Mouse (Mus musculus) stomach, postnatal 0 days (tissue): ENCODE data around the gene Cul9. TPM values are rescaled to one million over a fixed set of nuclear protein-coding genes. Genes with fewer than 3 reads are reported as not detected.

Source experiments
- ATAC-seq: fragments of 200-750 bp; cut with Nextera tagmentation; 2 replicates; pipeline ENCODE4 v1.8.0; 2017; ENCODE audit not compliant: low FRiP score, low TSS enrichment
- DNase-seq: peaks from one replicate; pipeline ENCODE4 v3.0.0-alpha.2; 2016; ENCODE audit warnings: low spot score
- H3K27ac ChIP-seq: fragments of 300-500 bp; sonication (generic); replicated peaks from 2 replicates; pipeline ENCODE4 v1.5.1; 2014; ENCODE audit warnings: mild to moderate bottlenecking, control low read depth
- H3K27me3 ChIP-seq: fragments of 300-500 bp; sonication (generic); 2 replicates; pipeline ENCODE4 v1.6.1; 2014; ENCODE audit warnings: low read length; ENCODE audit not compliant: control insufficient read depth, insufficient read depth
- H3K36me3 ChIP-seq: fragments of 300-500 bp; sonication (generic); 2 replicates; pipeline ENCODE4 v1.6.1; 2014; ENCODE audit warnings: low read length, mixed read lengths; ENCODE audit not compliant: control insufficient read depth, insufficient read depth
- H3K4me1 ChIP-seq: fragments of 300-500 bp; sonication (generic); replicated peaks from 2 replicates; pipeline ENCODE4 v1.6.1; 2014; ENCODE audit warnings: antibody characterized with exemption; ENCODE audit not compliant: control insufficient read depth, insufficient read depth
- H3K4me2 ChIP-seq: fragments of 300-500 bp; sonication (generic); replicated peaks from 2 replicates; pipeline ENCODE4 v1.6.1; 2014; ENCODE audit warnings: low read depth, mild to moderate bottlenecking, control low read depth, moderate library complexity
- H3K4me3 ChIP-seq: fragments of 300-500 bp; sonication (generic); 2 replicates; pipeline ENCODE4 v1.5.1; 2014; ENCODE audit warnings: low read depth, low read length, control low read depth
- H3K9ac ChIP-seq: fragments of 300-500 bp; sonication (generic); 2 replicates; pipeline ENCODE4 v1.6.1; 2014; ENCODE audit warnings: mild to moderate bottlenecking, low read length, control low read depth, mixed read lengths
- H3K9me3 ChIP-seq: fragments of 300-500 bp; sonication (generic); 2 replicates; pipeline ENCODE4 v1.6.1; 2016; ENCODE audit warnings: low read length; ENCODE audit not compliant: control insufficient read depth
- CTCF ChIP-seq: IDR thresholded peaks from 2 replicates; pipeline ENCODE4 v1.5.1; 2016; ENCODE audit warnings: antibody characterized with exemption, low read depth, mild to moderate bottlenecking, moderate library complexity
- EP300 ChIP-seq: optimal IDR thresholded peaks from 2 replicates; pipeline ENCODE3; 2016; ENCODE audit warnings: antibody characterized with exemption
- WGBS: fragments of 180-500 bp; shearing (Covaris S2); extraction: QIAGEN DNeasy Blood & Tissue Kit; methylation state at CpG from one replicate; pipeline ENCODE4 v1.1.7; 2014; 5-methylcytosine and 5-hydroxymethylcytosine counted together
- polyA plus RNA-seq: library from polyadenylated mRNA; unstranded; fragments of >200 nt; fragmentation: Nextera tagmentation; extraction: Ambion mirVana; gene quantifications from 2 replicates; pipeline ENCODE4 v1.2.1, GENCODE M21; 2015

Gene Cul9
- polyA plus RNA-seq, 1 experiment from 2014 or later, result 1.9 TPM

DNA sequence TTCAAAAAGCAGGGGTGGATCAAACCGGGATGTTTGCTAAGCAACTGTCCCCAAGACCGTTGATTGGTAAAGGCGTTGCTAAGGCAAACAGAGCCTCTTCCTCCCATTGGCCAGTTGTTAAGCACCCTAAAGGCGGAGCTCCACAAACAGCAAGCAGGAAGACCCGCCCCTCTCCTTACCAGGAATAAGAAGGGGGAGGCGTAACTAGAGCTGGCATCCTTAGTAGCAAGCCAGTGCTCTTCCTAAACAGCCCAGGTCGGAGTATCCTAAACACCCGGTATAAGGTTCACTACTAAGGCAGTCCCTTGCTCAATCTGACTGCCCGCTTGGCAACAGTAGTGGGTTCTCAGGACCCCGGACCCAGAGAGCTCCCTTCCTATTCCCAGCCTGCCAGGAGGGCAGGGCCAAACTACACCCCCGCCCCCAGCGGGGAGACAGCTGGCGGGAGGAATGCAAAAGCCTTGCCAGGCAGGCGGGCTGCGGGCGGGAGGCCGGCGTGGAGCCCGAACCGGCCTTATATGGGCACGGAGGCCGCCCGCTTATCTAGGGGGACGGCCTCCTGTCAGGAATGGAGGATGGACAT lies 6.7 kb upstream of the Cul9 start:
- Histone ChIP-seq H3K27me3 (no peaks in the 10 kb centered on the region), H3K9me3 (no peaks in the 10 kb centered on the region), H3K27ac (peak overlapping the region; percentile 96), H3K4me1 (peaks cover 9% of the 10 kb centered on the region; the same call in 1 of the 2 replicates), H3K4me3 (peak overlapping the region; percentile 99), H3K36me3 (peaks cover 23% of the 10 kb centered on the region), H3K9ac (peak overlapping the region; percentile 100; the same call in 1 of the 2 replicates), H3K4me2 (peak overlapping the region; percentile 90)
- 2% methylated on average over 24 of the region's 24 CpGs for WGBS
- DNase-seq (peak; percentile 92), ATAC-seq (peak; percentile 83)
- TF ChIP-seq CTCF (no peak; the same call in 1 of the 2 replicates), EP300 (no peak)

GRCm38 (mm10) chr17:46552151-46552550 lies 6.0 kb upstream of the Cul9 start:
- Histone ChIP-seq H3K9ac (no peak overlapping the region), H3K4me3 (no peak overlapping the region), H3K4me1 (peaks cover 9% of the 10 kb centered on the region; the same call in 1 of the 2 replicates), H3K4me2 (no peak overlapping the region), H3K9me3 (no peaks in the 10 kb centered on the region), H3K27ac (peak overlapping the region; percentile 67; the same call in 1 of the 2 replicates), H3K27me3 (no peaks in the 10 kb centered on the region), H3K36me3 (peaks cover 23% of the 10 kb centered on the region)
- no peak for TF ChIP-seq EP300
- ATAC-seq (no peak), DNase-seq (no peak)
- WGBS, result 74% methylated on average over 7 of the region's 7 CpGs

DNA sequence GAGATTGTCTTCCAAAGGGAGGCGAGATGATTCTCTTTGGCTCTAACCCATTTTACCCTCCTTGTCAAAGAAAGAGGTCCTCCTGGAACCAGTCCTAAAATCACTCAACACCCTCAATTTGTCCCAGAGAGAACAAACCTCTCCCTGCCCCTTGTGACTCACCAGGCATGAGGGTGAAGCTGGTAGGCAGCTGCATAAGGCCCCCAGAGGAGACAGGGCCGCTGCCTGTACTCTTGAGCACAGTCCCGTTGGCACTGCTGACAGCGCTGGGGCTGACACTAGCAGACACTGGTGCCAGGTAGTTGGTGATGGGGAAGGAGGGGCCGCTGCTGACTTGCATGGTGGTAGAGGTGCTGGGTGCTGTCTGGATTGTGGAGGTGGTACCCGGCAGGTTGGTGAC lies 5.2 kb upstream of the Cul9 start:
- no peak overlapping the region for H3K27ac ChIP-seq
- ATAC-seq (no peak), DNase-seq (no peak)
- H3K27me3 ChIP-seq, result no peaks in the 10 kb centered on the region
- no peak overlapping the region for H3K4me2 ChIP-seq
- no peak for TF ChIP-seq CTCF
- no peak for TF ChIP-seq EP300
- H3K9me3 ChIP-seq, result no peaks in the 10 kb centered on the region
- peaks cover 23% of the 10 kb centered on the region for H3K36me3 ChIP-seq
- no peak overlapping the region for H3K4me3 ChIP-seq
- WGBS, result 91% methylated on average over 6 of the region's 6 CpGs
- peaks cover 9% of the 10 kb centered on the region; the same call in 1 of the 2 replicates for H3K4me1 ChIP-seq
- no peak overlapping the region for H3K9ac ChIP-seq

DNA sequence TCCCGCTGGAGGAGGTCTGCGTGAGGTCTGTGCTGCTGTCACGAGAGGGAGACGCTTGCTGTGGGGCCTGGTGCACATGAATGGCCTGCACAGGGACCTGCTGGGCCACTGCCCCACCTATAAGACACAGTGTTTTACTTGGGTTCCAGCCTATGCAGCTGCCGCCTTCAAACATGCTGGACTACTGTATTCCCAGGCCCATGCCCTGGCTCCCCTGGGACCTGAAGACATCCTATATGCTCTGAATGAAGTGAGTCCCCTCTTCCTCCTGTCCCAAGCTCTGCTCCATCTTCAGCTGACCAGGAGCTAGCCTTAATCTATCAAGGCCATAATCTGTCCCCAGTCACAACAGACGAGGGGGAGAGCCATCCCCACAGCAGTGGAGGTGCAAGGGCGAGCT lies 4.7 kb upstream of the Cul9 start:
- H3K4me2 ChIP-seq, result no peak overlapping the region
- WGBS, result 93% methylated on average over 7 of the region's 7 CpGs
- no peak for TF ChIP-seq EP300
- TF ChIP-seq CTCF, result no peak
- DNase-seq (no peak), ATAC-seq (no peak)
- no peaks in the 10 kb centered on the region for H3K27me3 ChIP-seq
- H3K9me3 ChIP-seq, result no peaks in the 10 kb centered on the region
- no peak overlapping the region for H3K4me3 ChIP-seq
- peaks cover 9% of the 10 kb centered on the region; the same call in 1 of the 2 replicates for H3K4me1 ChIP-seq
- peaks cover 23% of the 10 kb centered on the region for H3K36me3 ChIP-seq
- no peak overlapping the region for H3K9ac ChIP-seq
- H3K27ac ChIP-seq, result no peak overlapping the region

GRCm38 (mm10) chr17:46549642-46550041 lies 3.5 kb upstream of the Cul9 start:
- Histone ChIP-seq H3K4me2 (no peak overlapping the region), H3K9me3 (no peaks in the 10 kb centered on the region), H3K36me3 (peaks cover 23% of the 10 kb centered on the region), H3K4me1 (peaks cover 9% of the 10 kb centered on the region; the same call in 1 of the 2 replicates), H3K9ac (no peak overlapping the region), H3K27ac (no peak overlapping the region), H3K4me3 (no peak overlapping the region), H3K27me3 (no peaks in the 10 kb centered on the region)
- ATAC-seq (no peak), DNase-seq (no peak)
- WGBS, result 85% methylated on average over 9 of the region's 9 CpGs
- TF ChIP-seq CTCF (no peak), EP300 (no peak)

- WGBS, result 24% methylated on average over 8 of the region's 8 CpGs
- no peak overlapping the region for H3K4me3 ChIP-seq
- H3K9ac ChIP-seq, result no peak overlapping the region
- no peak overlapping the region for H3K4me2 ChIP-seq
- TF ChIP-seq EP300 (no peak), CTCF (peak; percentile 79)
- no peaks in the 10 kb centered on the region for H3K27me3 ChIP-seq
- ATAC-seq (no peak), DNase-seq (peak; percentile 85)
- H3K27ac ChIP-seq, result no peak overlapping the region
- H3K36me3 ChIP-seq, result peaks cover 23% of the 10 kb centered on the region
- H3K9me3 ChIP-seq, result no peaks in the 10 kb centered on the region
- peaks cover 9% of the 10 kb centered on the region; the same call in 1 of the 2 replicates for H3K4me1 ChIP-seq
Observed at GRCm38 (mm10) chr17:46549193-46549592, 3.0 kb upstream of the Cul9 start.
